Mouse (Mus musculus): Measurements from ENCODE around the gene Tnfrsf21. TPM values are rescaled to one million over a fixed set of nuclear protein-coding genes. Genes with fewer than 3 reads are reported as not detected.

Gene Tnfrsf21
- polyA plus RNA-seq (2015; fragmentation: Nextera tagmentation; extraction: Ambion mirVana): 73.7 and 82.2 TPM in 2 replicates

DNA sequence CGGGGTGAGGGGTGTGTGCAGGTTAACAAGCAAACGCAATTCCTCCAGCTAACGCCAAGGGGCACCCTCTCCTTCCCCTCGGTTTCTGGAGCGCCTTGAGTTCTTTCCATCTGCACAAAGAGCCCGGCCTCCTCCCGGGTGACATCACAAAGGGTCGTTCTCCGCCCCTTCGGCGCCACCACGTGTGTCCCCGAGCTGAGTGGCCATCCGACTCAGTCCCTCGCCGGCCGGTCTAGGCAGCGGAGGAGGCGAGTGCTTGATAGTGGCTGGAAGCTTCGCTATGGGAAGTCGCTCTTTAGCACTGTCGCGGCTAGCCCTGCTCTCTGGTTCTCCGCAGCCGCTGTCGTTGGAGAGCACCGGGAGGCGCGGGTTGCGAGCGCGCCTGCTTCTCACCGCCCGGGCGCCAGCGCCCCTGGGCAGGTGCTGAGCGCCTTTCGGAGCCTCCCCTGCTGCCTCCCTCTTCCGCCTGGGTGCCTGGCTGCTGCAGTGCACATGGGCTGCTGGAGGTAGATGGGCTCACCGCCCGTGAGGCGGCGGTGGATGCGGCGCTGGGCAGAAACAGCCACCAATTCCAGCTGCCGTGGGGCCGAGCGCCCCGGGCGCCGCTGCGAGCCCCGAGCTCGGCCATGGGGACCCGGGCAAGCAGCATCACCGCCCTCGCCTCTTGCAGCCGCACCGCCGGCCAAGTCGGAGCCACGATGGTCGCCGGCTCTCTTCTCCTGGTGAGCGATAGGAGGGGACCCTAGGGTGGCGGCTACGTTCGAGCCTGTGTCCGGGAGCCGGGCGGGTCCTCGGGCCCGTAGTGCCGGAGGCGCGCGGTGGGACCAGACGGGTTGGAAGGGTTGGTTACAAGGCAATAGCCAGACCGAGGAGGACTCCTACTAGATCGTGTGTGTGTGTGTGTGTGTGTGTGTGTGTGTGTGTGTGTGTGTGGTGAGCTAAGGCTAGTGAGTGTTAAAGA, at the start of gene Tnfrsf21:
Gene Tnfrsf21 (plus strand): TSS at position 185 of the 961 bp plus-strand sequence.
- peak within 1 kb of the TSS; percentile 99 for H3K9ac ChIP-seq
- H3K36me3 ChIP-seq: no peaks in the 10 kb centered on the region
- ATAC-seq (ENCODE audit: low FRiP score, low read depth): peak; percentile 96
- no peaks in the 10 kb centered on the region for H3K27me3 ChIP-seq
- H3K4me1 ChIP-seq (replicated peaks): peaks cover 26% of the 10 kb centered on the region
- H3K27ac ChIP-seq (replicated peaks): peak within 1 kb of the TSS; percentile 96
- H3K4me3 ChIP-seq: peak within 1 kb of the TSS; percentile 95
- H3K4me2 ChIP-seq: peak within 1 kb of the TSS; percentile 67
- H3K9me3 ChIP-seq: no peaks in the 10 kb centered on the region
- WGBS: 0% methylated on average over 75 of the region's 80 CpGs

DNA sequence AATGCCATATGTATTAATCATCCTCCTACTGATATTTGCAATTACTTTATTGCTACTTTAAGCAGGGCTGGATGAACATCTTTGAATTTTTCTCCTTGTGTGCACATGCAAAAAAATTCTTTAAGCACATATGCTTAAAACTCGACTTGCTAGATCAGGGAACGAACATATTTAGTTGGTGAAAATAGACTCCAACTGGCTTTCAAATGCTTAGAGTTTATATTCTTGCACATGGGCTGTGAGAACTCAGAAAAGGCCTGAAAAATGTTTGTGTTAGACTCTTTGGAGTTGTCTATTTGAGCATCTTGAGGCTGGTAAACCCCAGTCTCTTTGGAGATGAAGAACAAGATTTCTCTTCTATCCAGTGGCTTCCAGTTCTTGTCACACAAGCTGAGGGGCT, 48.2 kb upstream of the Tnfrsf21 start:
- 90% methylated on average over 2 of the region's 2 CpGs for WGBS
- no peaks in the 10 kb centered on the region for H3K4me1 ChIP-seq (replicated peaks)

DNA sequence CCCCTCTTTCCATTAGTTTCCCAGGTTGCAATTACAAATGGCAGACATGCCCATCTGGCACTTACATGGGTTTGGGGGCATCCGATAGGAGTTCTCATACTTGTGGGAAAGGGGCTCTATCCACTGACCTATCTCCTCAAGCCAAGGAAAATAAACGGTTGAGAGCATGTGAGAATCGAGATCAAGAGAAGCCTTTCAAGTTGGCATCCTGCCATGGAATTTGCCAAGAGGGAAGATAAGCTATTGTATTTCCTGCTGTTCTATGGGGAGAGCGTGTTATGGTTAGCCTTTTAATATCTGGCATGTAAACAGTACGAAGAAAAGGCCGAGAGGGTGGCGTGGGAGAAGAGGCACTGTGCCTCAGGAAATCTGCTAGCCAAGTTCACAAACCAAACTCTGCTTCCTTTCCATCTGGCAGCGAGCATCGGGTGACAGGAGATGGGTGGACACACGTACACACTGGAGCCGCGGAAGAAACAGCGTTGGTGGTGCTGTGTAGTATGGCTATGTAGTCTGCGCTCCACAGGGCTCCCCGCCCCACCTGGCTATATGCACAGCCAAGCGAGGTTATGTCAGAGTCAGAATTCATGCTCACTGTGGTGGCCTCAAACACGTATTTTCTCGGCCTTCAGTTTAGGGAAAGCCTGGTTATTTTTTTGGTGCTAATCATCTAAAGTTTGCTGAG, 40.9 kb upstream of the Tnfrsf21 start:
- Histone ChIP-seq H3K36me3 (no peaks in the 10 kb centered on the region), H3K9me3 (no peaks in the 10 kb centered on the region), H3K4me1 (replicated peaks) (no peaks in the 10 kb centered on the region), H3K4me2 (no peak overlapping the region), H3K27me3 (no peaks in the 10 kb centered on the region), H3K9ac (no peak overlapping the region), H3K27ac (replicated peaks) (no peak overlapping the region), H3K4me3 (no peak overlapping the region)
- no peak for ATAC-seq (ENCODE audit: low FRiP score, low read depth)
- WGBS: 73% methylated on average over 18 of the region's 18 CpGs

More for the DNA sequence above, 48.2 kb upstream of the Tnfrsf21 start:
- Histone ChIP-seq H3K36me3 (no peaks in the 10 kb centered on the region), H3K27ac (replicated peaks) (no peak overlapping the region), H3K9ac (no peak overlapping the region), H3K9me3 (no peaks in the 10 kb centered on the region), H3K27me3 (no peaks in the 10 kb centered on the region), H3K4me3 (no peak overlapping the region), H3K4me2 (no peak overlapping the region)
- ATAC-seq (ENCODE audit: low FRiP score, low read depth): no peak

DNA sequence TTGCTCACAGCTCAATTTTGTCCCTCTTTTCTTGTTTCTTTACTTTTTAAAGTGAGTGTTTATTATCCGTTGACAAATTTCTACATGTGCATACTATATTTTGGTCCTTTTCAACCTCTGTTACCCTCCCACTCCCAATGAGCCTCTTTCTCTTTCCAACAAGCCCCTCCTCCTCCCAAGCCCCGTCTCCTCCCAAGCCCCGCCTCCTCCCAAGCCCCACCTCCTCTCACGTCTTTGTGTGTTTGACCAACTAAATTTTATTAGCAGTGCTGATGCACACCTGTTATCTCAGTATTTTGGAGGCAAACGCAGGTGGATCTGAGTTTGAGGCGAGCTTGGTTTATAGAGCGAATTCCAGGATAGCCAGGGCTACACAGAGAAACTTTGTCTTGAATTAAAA, 38.6 kb upstream of the Tnfrsf21 start:
- Histone ChIP-seq H3K27me3 (no peaks in the 10 kb centered on the region), H3K4me1 (replicated peaks) (no peaks in the 10 kb centered on the region), H3K9me3 (no peaks in the 10 kb centered on the region), H3K27ac (replicated peaks) (no peak overlapping the region), H3K4me3 (no peak overlapping the region), H3K9ac (no peak overlapping the region), H3K4me2 (no peak overlapping the region), H3K36me3 (no peaks in the 10 kb centered on the region)
- 69% methylated on average over 7 of the region's 7 CpGs for WGBS
- ATAC-seq (ENCODE audit: low FRiP score, low read depth): no peak

DNA sequence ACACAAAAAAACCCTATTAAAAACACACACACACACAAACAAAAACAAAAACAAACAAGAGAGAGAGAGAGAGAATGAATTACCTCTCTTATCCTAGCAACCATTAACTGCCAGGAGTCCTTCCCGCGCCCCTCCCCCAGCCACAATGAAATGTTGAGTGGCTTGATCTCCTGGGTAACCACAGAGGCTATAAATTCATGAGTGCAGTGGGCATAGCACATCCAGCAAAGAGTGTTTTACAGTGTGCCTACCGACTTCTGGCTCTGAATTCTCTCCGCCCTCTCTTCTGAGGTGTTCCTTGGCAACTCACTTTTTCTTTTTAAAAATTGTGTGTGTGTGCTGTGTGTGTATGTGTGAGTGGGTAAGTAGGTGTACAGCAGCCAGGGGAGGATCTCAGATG, 38.0 kb upstream of the Tnfrsf21 start:
- Histone ChIP-seq H3K27me3 (no peaks in the 10 kb centered on the region), H3K4me2 (no peak overlapping the region), H3K9me3 (no peaks in the 10 kb centered on the region), H3K4me3 (no peak overlapping the region), H3K9ac (no peak overlapping the region), H3K4me1 (replicated peaks) (no peaks in the 10 kb centered on the region), H3K27ac (replicated peaks) (no peak overlapping the region), H3K36me3 (no peaks in the 10 kb centered on the region)
- ATAC-seq (ENCODE audit: low FRiP score, low read depth): no peak
- 57% methylated on average over 4 of the region's 4 CpGs for WGBS

DNA sequence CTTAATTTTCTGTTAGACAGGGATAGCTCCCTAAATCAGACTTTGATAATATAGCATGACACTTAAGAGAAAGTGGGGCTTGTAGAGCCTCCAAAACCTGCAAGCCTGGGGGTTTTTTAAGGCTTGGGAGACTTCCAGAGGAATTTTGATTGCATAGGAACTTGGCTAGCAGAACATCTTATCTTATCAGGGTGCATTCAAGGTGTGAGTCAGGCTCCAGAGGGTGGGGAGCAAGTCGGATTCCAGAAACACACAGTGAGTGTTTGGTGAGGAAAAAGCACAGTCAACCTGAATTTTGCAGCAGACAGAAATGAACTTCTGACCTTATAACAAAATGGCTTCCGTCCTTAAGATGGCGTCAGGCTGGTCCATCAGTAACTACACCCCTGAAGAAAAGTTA, 34.5 kb upstream of the Tnfrsf21 start:
- Histone ChIP-seq H3K27me3 (no peaks in the 10 kb centered on the region), H3K4me3 (no peak overlapping the region), H3K9ac (no peak overlapping the region), H3K4me1 (replicated peaks) (no peaks in the 10 kb centered on the region), H3K4me2 (no peak overlapping the region), H3K27ac (replicated peaks) (no peak overlapping the region), H3K9me3 (no peaks in the 10 kb centered on the region), H3K36me3 (no peaks in the 10 kb centered on the region)
- 92% methylated on average over 3 of the region's 3 CpGs for WGBS
- ATAC-seq (ENCODE audit: low FRiP score, low read depth): no peak

DNA sequence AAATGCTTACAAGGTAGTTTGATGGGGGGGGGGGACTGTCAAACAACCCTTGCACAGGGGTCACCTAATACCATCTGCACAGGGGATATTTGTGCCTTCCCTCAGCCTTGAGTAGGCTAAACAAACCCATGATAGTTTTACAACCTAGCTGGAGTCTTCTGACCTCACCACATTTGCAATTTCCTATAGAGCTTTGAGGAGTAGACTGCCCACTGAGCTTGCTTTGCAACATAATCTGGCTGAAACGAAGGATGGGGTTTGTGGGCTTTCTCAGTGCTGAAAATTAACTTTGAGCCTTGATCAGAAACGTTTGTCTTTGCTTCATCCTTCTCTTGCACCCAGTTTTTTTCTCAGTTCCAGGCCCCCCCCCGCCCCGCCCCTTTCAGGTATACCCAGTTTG, 33.8 kb upstream of the Tnfrsf21 start:
- H3K27me3 ChIP-seq: no peaks in the 10 kb centered on the region
- H3K9me3 ChIP-seq: no peaks in the 10 kb centered on the region
- no peak for ATAC-seq (ENCODE audit: low FRiP score, low read depth)
- no peaks in the 10 kb centered on the region for H3K36me3 ChIP-seq
- no peak overlapping the region for H3K4me2 ChIP-seq
- no peaks in the 10 kb centered on the region for H3K4me1 ChIP-seq (replicated peaks)
- H3K27ac ChIP-seq (replicated peaks): no peak overlapping the region
- 49% methylated on average over 4 of the region's 4 CpGs for WGBS
- H3K9ac ChIP-seq: no peak overlapping the region
- no peak overlapping the region for H3K4me3 ChIP-seq

DNA sequence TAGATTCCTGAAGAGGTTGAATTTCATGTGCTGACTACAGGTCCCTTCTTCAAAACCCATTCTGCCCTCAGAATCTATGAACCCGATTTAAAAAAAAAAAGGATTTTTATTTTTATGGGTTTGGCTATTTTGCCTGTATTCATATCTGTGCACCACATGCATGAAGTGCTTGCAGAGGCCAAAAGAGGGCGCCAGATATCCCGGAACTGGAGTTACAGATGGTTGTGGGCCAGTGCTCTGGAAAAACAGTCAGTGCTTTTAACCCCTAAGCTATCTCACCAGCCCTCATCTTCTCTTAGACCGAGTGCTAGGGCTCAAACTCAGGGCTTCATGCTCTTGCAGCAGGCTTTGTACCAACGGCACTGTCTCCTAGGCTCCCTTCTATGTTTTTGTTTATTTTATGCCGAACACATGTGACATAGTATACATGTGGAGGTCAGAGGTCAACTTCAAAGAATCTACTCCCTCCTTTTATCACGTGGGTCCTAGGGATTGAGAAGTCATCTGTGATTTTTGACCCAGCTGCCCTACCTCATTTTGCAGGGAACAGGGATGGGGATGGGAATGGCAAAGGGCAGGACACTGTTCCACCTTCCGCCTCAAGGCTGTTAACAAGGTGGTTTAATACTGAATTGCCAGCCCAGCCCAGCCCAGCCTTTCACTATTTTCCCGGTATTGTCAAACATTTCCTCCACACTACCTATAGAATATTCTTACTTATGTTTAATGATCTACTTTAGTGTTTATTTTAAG, 30.3 kb upstream of the Tnfrsf21 start:
- H3K9me3 ChIP-seq: no peaks in the 10 kb centered on the region
- no peak overlapping the region for H3K4me3 ChIP-seq
- no peak overlapping the region for H3K27ac ChIP-seq (replicated peaks)
- H3K9ac ChIP-seq: no peak overlapping the region
- no peaks in the 10 kb centered on the region for H3K36me3 ChIP-seq
- H3K27me3 ChIP-seq: no peaks in the 10 kb centered on the region
- no peak for ATAC-seq (ENCODE audit: low FRiP score, low read depth)
- 61% methylated on average over 9 of the region's 9 CpGs for WGBS
- H3K4me1 ChIP-seq (replicated peaks): no peaks in the 10 kb centered on the region
- H3K4me2 ChIP-seq: no peak overlapping the region

DNA sequence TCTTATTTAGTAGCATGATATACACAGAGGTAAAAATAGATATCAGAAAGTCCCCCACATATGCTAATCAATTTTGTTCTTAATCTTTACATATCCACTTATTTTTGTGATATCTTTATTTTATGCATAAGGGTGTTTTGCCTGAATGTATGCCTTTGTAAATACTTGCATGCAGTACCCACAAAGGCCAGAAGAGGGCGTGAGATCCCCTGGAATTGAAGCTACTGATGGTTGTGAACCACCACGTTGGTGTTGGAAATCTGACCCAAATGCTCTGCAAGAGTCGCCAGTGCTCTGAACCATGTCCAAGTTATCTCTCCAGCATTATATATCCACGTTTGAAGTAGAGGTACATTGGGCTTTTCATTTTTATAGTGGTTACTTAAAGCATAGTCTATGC, 28.7 kb upstream of the Tnfrsf21 start:
- H3K4me1 ChIP-seq (replicated peaks): no peaks in the 10 kb centered on the region
- no peak overlapping the region for H3K4me3 ChIP-seq
- whole genome bisulfite sequencing: 34% methylated on average over 4 of the region's 4 CpGs
- H3K9me3 ChIP-seq: no peaks in the 10 kb centered on the region
- ATAC-seq (ENCODE audit: low FRiP score, low read depth): no peak
- H3K4me2 ChIP-seq: no peak overlapping the region
- no peaks in the 10 kb centered on the region for H3K27me3 ChIP-seq
- no peak overlapping the region for H3K9ac ChIP-seq
- H3K27ac ChIP-seq (replicated peaks): no peak overlapping the region
- H3K36me3 ChIP-seq: no peaks in the 10 kb centered on the region

DNA sequence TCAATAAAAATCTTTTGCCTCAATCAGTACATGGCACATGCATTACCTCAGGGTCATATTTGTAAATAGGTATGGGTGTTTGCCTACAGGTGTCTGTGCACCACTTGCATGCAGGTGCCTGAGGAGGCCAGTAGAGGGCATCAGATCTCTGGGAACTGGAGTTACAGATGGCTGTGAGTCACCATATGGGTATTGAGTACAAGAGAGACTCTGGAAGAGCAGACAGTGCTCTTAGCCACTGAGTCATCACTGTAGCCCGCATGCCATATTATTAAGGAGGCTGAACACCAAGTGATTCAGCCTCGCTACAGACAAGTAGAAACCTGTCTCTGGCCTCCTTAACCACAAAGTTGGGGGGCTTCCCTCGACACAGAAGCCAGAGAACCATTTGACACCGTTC, 26.4 kb upstream of the Tnfrsf21 start:
- no peak overlapping the region for H3K4me2 ChIP-seq
- H3K4me3 ChIP-seq: no peak overlapping the region
- 93% methylated on average over 4 of the region's 4 CpGs for WGBS
- no peaks in the 10 kb centered on the region for H3K9me3 ChIP-seq
- no peak overlapping the region for H3K27ac ChIP-seq (replicated peaks)
- no peaks in the 10 kb centered on the region for H3K4me1 ChIP-seq (replicated peaks)
- H3K9ac ChIP-seq: no peak overlapping the region
- H3K27me3 ChIP-seq: no peaks in the 10 kb centered on the region
- no peak for ATAC-seq (ENCODE audit: low FRiP score, low read depth)
- H3K36me3 ChIP-seq: no peaks in the 10 kb centered on the region

DNA sequence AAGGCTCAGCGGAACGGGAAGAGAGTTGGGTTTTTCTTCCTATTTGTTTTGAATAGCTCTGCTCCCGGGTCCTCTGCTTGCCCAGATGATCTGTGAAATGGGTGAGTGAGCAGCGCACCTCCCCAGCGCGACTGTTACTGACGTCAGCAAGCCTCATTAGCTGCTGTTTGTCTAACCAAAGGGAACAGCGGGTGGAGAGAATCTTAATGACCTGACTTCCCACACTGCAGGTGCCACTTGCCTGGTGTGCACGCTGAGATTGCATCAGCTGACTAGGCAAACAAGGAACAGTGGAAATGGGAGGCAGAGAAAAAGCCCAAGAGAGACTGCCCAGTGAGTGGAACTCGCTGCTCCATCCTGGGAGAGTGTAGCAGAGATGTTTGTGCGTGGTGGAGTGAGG, 25.2 kb upstream of the Tnfrsf21 start:
- H3K4me3 ChIP-seq: no peak overlapping the region
- no peaks in the 10 kb centered on the region for H3K36me3 ChIP-seq
- ATAC-seq (ENCODE audit: low FRiP score, low read depth): no peak
- H3K4me1 ChIP-seq (replicated peaks): no peaks in the 10 kb centered on the region
- WGBS: 60% methylated on average over 11 of the region's 11 CpGs
- H3K9me3 ChIP-seq: no peaks in the 10 kb centered on the region
- H3K9ac ChIP-seq: no peak overlapping the region
- no peak overlapping the region for H3K4me2 ChIP-seq
- no peaks in the 10 kb centered on the region for H3K27me3 ChIP-seq
- H3K27ac ChIP-seq (replicated peaks): no peak overlapping the region

All from hindbrain, embryonic 15.5 days (tissue).